Mouse (Mus musculus) forebrain, embryonic 14.5 days (tissue): ENCODE results near the gene Snx21. TPM values are rescaled to one million over a fixed set of nuclear protein-coding genes. Genes with fewer than 3 reads are reported as not detected.

ENCODE experiments used
- ATAC-seq: fragments of 200-750 bp; cut with Nextera tagmentation; 2 replicates; pipeline ENCODE4 v1.8.0; 2017; ENCODE audit warnings: mild to moderate bottlenecking, moderate library complexity
- DNase-seq: peaks from one replicate; pipeline ENCODE4 v3.0.0-alpha.2; 2015; ENCODE audit warnings: low spot score
- H3K27ac ChIP-seq: fragments of 300-500 bp; sonication (generic); 2 replicates; pipeline ENCODE4 v1.5.1; 2014; ENCODE audit warnings: low read depth, mild to moderate bottlenecking, control low read depth, low read length, moderate library complexity
- H3K27me3 ChIP-seq: fragments of 300-500 bp; sonication (generic); replicated peaks from 2 replicates; pipeline ENCODE4 v1.6.1; 2014; ENCODE audit warnings: low read length, control low read depth, mixed read lengths; ENCODE audit not compliant: control insufficient read depth, insufficient read depth
- H3K36me3 ChIP-seq: fragments of 300-500 bp; sonication (generic); 2 replicates; pipeline ENCODE4 v1.6.1; 2014; ENCODE audit warnings: low read length, control low read depth; ENCODE audit not compliant: control insufficient read depth, insufficient read depth
- H3K4me1 ChIP-seq: fragments of 300-500 bp; sonication (generic); 2 replicates; pipeline ENCODE4 v1.6.1; 2014; ENCODE audit warnings: antibody characterized with exemption, low read length, control low read depth; ENCODE audit not compliant: control insufficient read depth, insufficient read depth
- H3K4me2 ChIP-seq: fragments of 300-500 bp; sonication (generic); 2 replicates; pipeline ENCODE4 v1.6.1; 2014; ENCODE audit warnings: mild to moderate bottlenecking, control low read depth, low read length
- H3K4me3 ChIP-seq: fragments of 300-500 bp; sonication (generic); 2 replicates; pipeline ENCODE4 v1.5.1; 2014; ENCODE audit warnings: low read depth, low read length, control low read depth
- H3K9ac ChIP-seq: fragments of 300-500 bp; sonication (generic); 2 replicates; pipeline ENCODE4 v1.6.1; 2014; ENCODE audit warnings: mild to moderate bottlenecking, low read length, control low read depth, moderate library complexity
- H3K9me3 ChIP-seq: fragments of 300-500 bp; sonication (generic); replicated peaks from 2 replicates; pipeline ENCODE4 v1.6.1; 2016; ENCODE audit warnings: low read length, control low read depth, mixed read lengths; ENCODE audit not compliant: control insufficient read depth
- WGBS: fragments of 180-500 bp; shearing (Covaris S2); extraction: QIAGEN DNeasy Blood & Tissue Kit; methylation state at CpG from one replicate; pipeline ENCODE4 v1.1.7; 2014; 5-methylcytosine and 5-hydroxymethylcytosine counted together
- polyA plus RNA-seq: library from polyadenylated mRNA; unstranded; fragments of >200 nt; fragmentation: Nextera tagmentation; extraction: Ambion mirVana; gene quantifications from 2 replicates; pipeline ENCODE4 v1.2.1, GENCODE M21; 2014

Gene Snx21
- polyA plus RNA-seq, 1 experiment from 2014 or later, result 20.4 TPM

DNA sequence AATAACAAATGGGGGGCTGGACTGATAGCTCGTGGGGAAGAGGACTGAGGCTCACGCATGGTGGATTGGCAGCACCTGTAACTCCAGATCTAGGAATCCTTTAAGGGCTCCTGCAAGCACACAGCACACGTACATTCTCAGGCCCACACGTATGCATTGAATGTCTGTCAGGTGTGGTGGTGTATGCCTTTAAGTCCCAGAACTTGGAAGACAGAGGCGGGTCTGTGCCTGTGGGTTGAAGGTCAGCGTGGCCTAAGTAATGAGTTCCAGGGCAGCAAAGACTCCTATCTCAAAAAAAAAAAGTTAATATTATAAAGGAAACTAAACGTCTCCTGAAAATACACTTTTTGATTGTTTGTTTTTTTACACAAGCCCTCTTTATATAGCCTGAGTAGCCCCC lies 21.0 kb downstream of the Snx21 start:
- WGBS, result 86% methylated on average over 7 of the region's 7 CpGs

GRCm38 (mm10) chr2:164813557-164813956 lies 27.9 kb downstream of the Snx21 start:
- Histone ChIP-seq H3K27ac (no peak overlapping the region), H3K9me3 (no peaks in the 10 kb centered on the region), H3K4me3 (no peak overlapping the region), H3K36me3 (peaks cover 15% of the 10 kb centered on the region; the same call in 1 of the 2 replicates), H3K4me1 (no peaks in the 10 kb centered on the region), H3K27me3 (no peaks in the 10 kb centered on the region), H3K4me2 (no peak overlapping the region), H3K9ac (no peak overlapping the region)
- ATAC-seq, result no peak
- 69% methylated on average over 2 of the region's 2 CpGs for WGBS
- no peak for DNase-seq

More for the DNA sequence above, 21.0 kb downstream of the Snx21 start:
- peaks cover 5% of the 10 kb centered on the region; the same call in 1 of the 2 replicates for H3K36me3 ChIP-seq
- H3K27me3 ChIP-seq, result no peaks in the 10 kb centered on the region
- no peaks in the 10 kb centered on the region for H3K9me3 ChIP-seq
- DNase-seq (no peak), ATAC-seq (no peak)
- H3K27ac ChIP-seq, result no peak overlapping the region
- peak overlapping the region; percentile 13; the same call in 1 of the 2 replicates for H3K9ac ChIP-seq
- no peak overlapping the region for H3K4me3 ChIP-seq
- H3K4me1 ChIP-seq, result peaks cover 8% of the 10 kb centered on the region; the same call in 1 of the 2 replicates
- H3K4me2 ChIP-seq, result 0 out of 2 replicates have a peak overlapping the region, but pooled peaks have one; percentile 85

- Histone ChIP-seq H3K27ac (no peak overlapping the region), H3K36me3 (peaks cover 17% of the 10 kb centered on the region), H3K9me3 (no peaks in the 10 kb centered on the region), H3K4me2 (no peak overlapping the region), H3K27me3 (no peaks in the 10 kb centered on the region), H3K4me1 (no peaks in the 10 kb centered on the region), H3K4me3 (no peak overlapping the region), H3K9ac (no peak overlapping the region)
- ATAC-seq, result no peak
- 91% methylated on average over 5 of the region's 5 CpGs for WGBS
- no peak for DNase-seq
These were observed 29.7 kb downstream of the Snx21 start for GRCm38 (mm10) chr2:164815348-164815747.

DNA sequence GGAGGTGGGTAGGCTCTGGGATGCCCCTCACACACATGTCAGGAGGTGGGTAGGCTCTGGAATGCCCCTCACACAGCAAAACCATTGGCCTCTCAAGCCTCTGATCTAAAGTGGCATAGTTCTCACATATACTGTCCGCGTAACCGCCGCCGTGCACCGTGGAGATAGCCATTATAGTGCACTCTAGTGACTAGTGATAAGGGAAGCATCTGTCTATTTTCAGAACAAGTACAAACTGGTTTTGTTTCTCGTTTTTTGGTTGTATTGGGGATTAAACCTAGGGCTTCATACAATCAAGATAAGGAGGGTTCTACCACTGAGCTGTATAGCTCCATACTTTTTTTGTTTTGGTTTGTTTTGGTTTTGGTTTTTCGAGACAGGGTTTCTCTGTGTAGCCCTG lies 30.2 kb downstream of the Snx21 start:
- DNase-seq (no peak), ATAC-seq (no peak)
- Histone ChIP-seq H3K4me3 (no peak overlapping the region), H3K36me3 (peaks cover 22% of the 10 kb centered on the region), H3K27ac (no peak overlapping the region), H3K9me3 (no peaks in the 10 kb centered on the region), H3K9ac (no peak overlapping the region), H3K27me3 (no peaks in the 10 kb centered on the region), H3K4me1 (no peaks in the 10 kb centered on the region), H3K4me2 (no peak overlapping the region)
- WGBS, result 92% methylated on average over 8 of the region's 8 CpGs

- Histone ChIP-seq H3K9me3 (no peaks in the 10 kb centered on the region), H3K27me3 (no peaks in the 10 kb centered on the region), H3K4me2 (no peak overlapping the region), H3K4me3 (no peak overlapping the region), H3K9ac (no peak overlapping the region), H3K27ac (no peak overlapping the region), H3K4me1 (0 out of 2 replicates have a peak, but pooled peaks cover 1% of the 10 kb centered on the region), H3K36me3 (peaks cover 29% of the 10 kb centered on the region)
- WGBS, result 87% methylated on average over 6 of the region's 6 CpGs
- no peak for DNase-seq
- no peak for ATAC-seq
These were observed 31.6 kb downstream of the Snx21 start for GRCm38 (mm10) chr2:164817206-164817605.

DNA sequence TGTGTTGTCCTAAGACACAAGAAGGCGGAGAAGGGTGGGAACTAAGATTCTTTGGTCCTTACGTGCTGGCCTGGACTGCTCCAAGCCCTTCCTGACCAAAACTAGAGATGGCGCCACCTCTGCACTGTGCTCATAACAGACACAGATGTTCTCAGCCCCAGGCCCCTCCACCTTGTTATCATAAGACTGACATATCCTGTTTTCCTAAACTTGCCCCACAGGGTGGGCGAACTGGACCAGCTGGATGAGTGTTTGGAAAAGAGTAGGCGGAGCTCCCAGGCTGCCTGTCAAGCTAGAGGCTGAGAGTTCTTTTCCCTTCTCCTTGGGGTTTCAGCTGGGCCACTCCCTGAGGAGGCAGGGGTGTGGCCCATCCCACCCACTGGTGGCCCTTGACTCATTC lies 32.1 kb downstream of the Snx21 start:
- H3K36me3 ChIP-seq, result peaks cover 27% of the 10 kb centered on the region
- no peak overlapping the region for H3K4me2 ChIP-seq
- ATAC-seq (no peak), DNase-seq (no peak)
- H3K9me3 ChIP-seq, result no peaks in the 10 kb centered on the region
- H3K27me3 ChIP-seq, result no peaks in the 10 kb centered on the region
- 81% methylated on average over 5 of the region's 5 CpGs for WGBS
- no peak overlapping the region for H3K4me3 ChIP-seq
- no peak overlapping the region for H3K9ac ChIP-seq
- 0 out of 2 replicates have a peak, but pooled peaks cover 5% of the 10 kb centered on the region for H3K4me1 ChIP-seq
- H3K27ac ChIP-seq, result no peak overlapping the region

GRCm38 (mm10) chr2:164821060-164821459 lies 35.4 kb downstream of the Snx21 start:
- 83% methylated on average over 6 of the region's 6 CpGs for WGBS

GRCm38 (mm10) chr2:164822636-164823165 lies 37.1 kb downstream of the Snx21 start, which contains the start of gene Zswim1:
Gene Zswim1 (plus strand): TSS chr2:164822686.
- H3K9me3 ChIP-seq, result no peaks in the 10 kb centered on the region
- peak within 1 kb of the TSS; percentile 71 for H3K4me3 ChIP-seq
- peaks cover 9% of the 10 kb centered on the region; the same call in 1 of the 2 replicates for H3K4me1 ChIP-seq
- DNase-seq (peak; percentile 99), ATAC-seq (peak; percentile 100)
- WGBS, result under 1% methylated on average over 32 of the region's 32 CpGs
- H3K9ac ChIP-seq, result peak within 1 kb of the TSS; percentile 77
- H3K4me2 ChIP-seq, result peak within 1 kb of the TSS; percentile 58
- H3K27me3 ChIP-seq, result no peaks in the 10 kb centered on the region
- peaks cover 50% of the 10 kb centered on the region for H3K36me3 ChIP-seq
- H3K27ac ChIP-seq, result peak within 1 kb of the TSS; percentile 92

More at GRCm38 (mm10) chr2:164821060-164821459, 35.4 kb downstream of the Snx21 start:
- H3K9me3 ChIP-seq, result no peaks in the 10 kb centered on the region
- H3K27me3 ChIP-seq, result no peaks in the 10 kb centered on the region
- no peak overlapping the region for H3K27ac ChIP-seq
- peaks cover 9% of the 10 kb centered on the region; the same call in 1 of the 2 replicates for H3K4me1 ChIP-seq
- no peak for ATAC-seq
- no peak overlapping the region for H3K9ac ChIP-seq
- peaks cover 34% of the 10 kb centered on the region for H3K36me3 ChIP-seq
- DNase-seq, result no peak
- no peak overlapping the region for H3K4me2 ChIP-seq
- H3K4me3 ChIP-seq, result no peak overlapping the region

DNA sequence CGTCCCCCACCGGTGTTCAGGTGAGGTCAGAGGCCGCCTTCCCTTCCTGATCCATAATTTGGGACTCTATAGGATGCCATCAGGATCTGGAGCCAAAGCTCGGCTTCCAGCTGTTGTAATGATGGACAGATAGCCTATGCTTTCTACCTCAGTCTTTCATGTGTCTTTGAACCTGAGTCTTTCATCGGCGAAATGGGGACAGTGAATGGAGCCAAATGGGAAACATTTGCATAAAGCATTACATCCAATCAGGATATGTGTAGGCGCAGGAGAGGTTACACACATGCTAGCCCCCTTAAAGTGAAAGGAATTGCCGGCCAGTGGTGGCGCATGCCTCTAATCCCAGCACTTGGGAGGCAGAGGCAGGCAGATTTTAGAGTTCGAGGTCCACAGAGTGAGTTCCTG lies 37.6 kb downstream of the Snx21 start:
- Histone ChIP-seq H3K4me1 (peaks cover 9% of the 10 kb centered on the region; the same call in 1 of the 2 replicates), H3K4me2 (peak overlapping the region; percentile 58), H3K27me3 (no peaks in the 10 kb centered on the region), H3K27ac (peak overlapping the region; percentile 92), H3K36me3 (peaks cover 55% of the 10 kb centered on the region), H3K9ac (peak overlapping the region; percentile 77), H3K4me3 (peak overlapping the region; percentile 71), H3K9me3 (no peaks in the 10 kb centered on the region)
- WGBS, result 3% methylated on average over 10 of the region's 10 CpGs
- ATAC-seq (peak; percentile 72), DNase-seq (peak; percentile 71)
